Mouse (Mus musculus): Measurements from ENCODE around the gene Bcl11a. TPM values are rescaled to one million over a fixed set of nuclear protein-coding genes. Genes with fewer than 3 reads are reported as not detected.

Bcl11a gene
- polyA plus RNA-seq, 1 experiment from 2014 or later = 40.8 TPM

GRCm38 (mm10) chr11:24111720-24112119 is 33.9 kb downstream of the Bcl11a start:
- no peak overlapping the region for H3K9ac ChIP-seq (replicated peaks; ENCODE audit: low read depth, low read length)
- H3K4me2 ChIP-seq (replicated peaks; ENCODE audit: low read depth, low read length) = no peak overlapping the region
- no peaks in the 10 kb centered on the region for H3K27me3 ChIP-seq (ENCODE audit: control insufficient read depth, insufficient read depth, low read length)
- no peak overlapping the region for H3K4me3 ChIP-seq (ENCODE audit: low read depth, low read length)
- H3K27ac ChIP-seq (ENCODE audit: low read length) = no peak overlapping the region
- ATAC-seq (ENCODE audit: insufficient number of reproducible peaks, insufficient read depth, low FRiP score, low read depth) = no peak
- no peaks in the 10 kb centered on the region for H3K9me3 ChIP-seq (ENCODE audit: control insufficient read depth, low read depth, low read length)
- no peaks in the 10 kb centered on the region for H3K36me3 ChIP-seq (ENCODE audit: control insufficient read depth, insufficient read depth, low read length)
- H3K4me1 ChIP-seq (ENCODE audit: control insufficient read depth, insufficient read depth, low read length) = 0 out of 2 replicates have a peak, but pooled peaks cover 11% of the 10 kb centered on the region
- 50% methylated on average over 6 of the region's 6 CpGs for WGBS

- H3K27ac ChIP-seq (ENCODE audit: low read length) = no peak overlapping the region
- no peak overlapping the region for H3K9ac ChIP-seq (replicated peaks; ENCODE audit: low read depth, low read length)
- no peaks in the 10 kb centered on the region for H3K27me3 ChIP-seq (ENCODE audit: control insufficient read depth, insufficient read depth, low read length)
- WGBS = 64% methylated on average over 12 of the region's 12 CpGs
- ATAC-seq (ENCODE audit: insufficient number of reproducible peaks, insufficient read depth, low FRiP score, low read depth) = no peak
- H3K4me1 ChIP-seq (ENCODE audit: control insufficient read depth, insufficient read depth, low read length) = 0 out of 2 replicates have a peak, but pooled peaks cover 8% of the 10 kb centered on the region
- H3K4me2 ChIP-seq (replicated peaks; ENCODE audit: low read depth, low read length) = no peak overlapping the region
- H3K36me3 ChIP-seq (ENCODE audit: control insufficient read depth, insufficient read depth, low read length) = no peaks in the 10 kb centered on the region
- H3K9me3 ChIP-seq (ENCODE audit: control insufficient read depth, low read depth, low read length) = no peaks in the 10 kb centered on the region
- no peak overlapping the region for H3K4me3 ChIP-seq (ENCODE audit: low read depth, low read length)
Observed at GRCm38 (mm10) chr11:24115017-24115752, 37.3 kb downstream of the Bcl11a start.

- H3K4me3 ChIP-seq (ENCODE audit: low read depth, low read length) = no peak overlapping the region
- WGBS = 94% methylated on average over 2 of the region's 2 CpGs
- no peak overlapping the region for H3K4me2 ChIP-seq (replicated peaks; ENCODE audit: low read depth, low read length)
- no peak overlapping the region for H3K9ac ChIP-seq (replicated peaks; ENCODE audit: low read depth, low read length)
- H3K4me1 ChIP-seq (ENCODE audit: control insufficient read depth, insufficient read depth, low read length) = 0 out of 2 replicates have a peak, but pooled peaks cover 8% of the 10 kb centered on the region
- no peak overlapping the region for H3K27ac ChIP-seq (ENCODE audit: low read length)
- H3K27me3 ChIP-seq (ENCODE audit: control insufficient read depth, insufficient read depth, low read length) = no peaks in the 10 kb centered on the region
- no peaks in the 10 kb centered on the region for H3K9me3 ChIP-seq (ENCODE audit: control insufficient read depth, low read depth, low read length)
- ATAC-seq (ENCODE audit: insufficient number of reproducible peaks, insufficient read depth, low FRiP score, low read depth) = no peak
- H3K36me3 ChIP-seq (ENCODE audit: control insufficient read depth, insufficient read depth, low read length) = no peaks in the 10 kb centered on the region
Observed at GRCm38 (mm10) chr11:24116041-24116440, 38.2 kb downstream of the Bcl11a start.

- 61% methylated on average over 7 of the region's 7 CpGs for WGBS
- Histone ChIP-seq H3K9ac (replicated peaks; ENCODE audit: low read depth, low read length) (no peak overlapping the region), H3K4me2 (replicated peaks; ENCODE audit: low read depth, low read length) (no peak overlapping the region), H3K4me3 (ENCODE audit: low read depth, low read length) (no peak overlapping the region), H3K4me1 (ENCODE audit: control insufficient read depth, insufficient read depth, low read length) (0 out of 2 replicates have a peak, but pooled peaks cover 8% of the 10 kb centered on the region), H3K27ac (ENCODE audit: low read length) (no peak overlapping the region), H3K9me3 (ENCODE audit: control insufficient read depth, low read depth, low read length) (no peaks in the 10 kb centered on the region), H3K27me3 (ENCODE audit: control insufficient read depth, insufficient read depth, low read length) (no peaks in the 10 kb centered on the region), H3K36me3 (ENCODE audit: control insufficient read depth, insufficient read depth, low read length) (no peaks in the 10 kb centered on the region)
- ATAC-seq (ENCODE audit: insufficient number of reproducible peaks, insufficient read depth, low FRiP score, low read depth) = no peak
Observed at GRCm38 (mm10) chr11:24116582-24117318, 38.9 kb downstream of the Bcl11a start.

DNA sequence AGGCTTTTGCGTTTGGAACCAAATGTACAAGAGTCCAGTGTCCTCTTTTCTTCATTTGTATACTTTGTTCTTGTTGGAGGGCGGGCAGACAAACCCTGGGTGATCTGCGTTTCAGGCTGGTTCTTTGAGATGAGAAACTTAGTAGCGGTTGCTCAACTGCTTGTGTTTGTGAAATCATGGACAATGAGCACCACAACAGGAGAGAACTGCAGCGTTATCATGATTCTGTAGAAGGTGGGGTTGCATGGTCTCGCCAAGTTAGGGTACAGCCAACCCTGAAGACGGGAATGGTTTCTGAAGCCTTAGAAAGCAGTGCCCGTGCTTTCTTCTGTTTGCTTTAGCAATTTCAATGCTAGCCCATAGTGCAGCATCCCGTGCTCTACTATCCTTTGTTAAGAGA is 43.3 kb downstream of the Bcl11a start:
- H3K4me2 ChIP-seq (replicated peaks; ENCODE audit: low read depth, low read length) = no peak overlapping the region
- no peak overlapping the region for H3K4me3 ChIP-seq (ENCODE audit: low read depth, low read length)
- no peak for ATAC-seq (ENCODE audit: insufficient number of reproducible peaks, insufficient read depth, low FRiP score, low read depth)
- 0 out of 2 replicates have a peak, but pooled peaks cover 5% of the 10 kb centered on the region for H3K4me1 ChIP-seq (ENCODE audit: control insufficient read depth, insufficient read depth, low read length)
- WGBS = 83% methylated on average over 9 of the region's 9 CpGs
- no peaks in the 10 kb centered on the region for H3K9me3 ChIP-seq (ENCODE audit: control insufficient read depth, low read depth, low read length)
- no peak overlapping the region for H3K27ac ChIP-seq (ENCODE audit: low read length)
- H3K9ac ChIP-seq (replicated peaks; ENCODE audit: low read depth, low read length) = no peak overlapping the region
- no peaks in the 10 kb centered on the region for H3K36me3 ChIP-seq (ENCODE audit: control insufficient read depth, insufficient read depth, low read length)
- no peaks in the 10 kb centered on the region for H3K27me3 ChIP-seq (ENCODE audit: control insufficient read depth, insufficient read depth, low read length)

GRCm38 (mm10) chr11:24122899-24123298 is 45.0 kb downstream of the Bcl11a start:
- Histone ChIP-seq H3K4me3 (ENCODE audit: low read depth, low read length) (no peak overlapping the region), H3K36me3 (ENCODE audit: control insufficient read depth, insufficient read depth, low read length) (no peaks in the 10 kb centered on the region), H3K27ac (ENCODE audit: low read length) (no peak overlapping the region), H3K4me2 (replicated peaks; ENCODE audit: low read depth, low read length) (no peak overlapping the region), H3K27me3 (ENCODE audit: control insufficient read depth, insufficient read depth, low read length) (no peaks in the 10 kb centered on the region), H3K9ac (replicated peaks; ENCODE audit: low read depth, low read length) (no peak overlapping the region), H3K4me1 (ENCODE audit: control insufficient read depth, insufficient read depth, low read length) (peaks cover 9% of the 10 kb centered on the region; the same call in 1 of the 2 replicates), H3K9me3 (ENCODE audit: control insufficient read depth, low read depth, low read length) (no peaks in the 10 kb centered on the region)
- 77% methylated on average over 7 of the region's 7 CpGs for WGBS
- no peak for ATAC-seq (ENCODE audit: insufficient number of reproducible peaks, insufficient read depth, low FRiP score, low read depth)

DNA sequence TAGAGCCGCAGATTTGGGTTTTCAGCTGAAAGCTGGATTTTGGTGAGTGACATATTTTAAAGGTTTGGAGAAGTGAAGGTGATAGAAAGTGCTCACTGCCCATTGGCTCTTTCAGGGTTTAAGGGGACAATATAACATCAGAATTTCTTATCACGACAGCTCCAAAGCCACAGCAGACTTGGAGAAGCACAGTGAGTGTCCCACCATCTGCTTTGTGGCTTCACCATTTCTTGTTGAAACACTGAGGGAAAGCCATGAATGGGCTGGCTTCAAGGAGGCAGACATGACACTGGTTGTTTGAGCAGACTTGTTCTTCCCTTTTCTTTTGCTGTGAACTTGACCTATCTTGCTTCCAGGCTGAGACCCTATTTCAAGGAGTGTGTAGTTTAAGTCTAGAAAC is 46.1 kb downstream of the Bcl11a start:
- Histone ChIP-seq H3K9ac (replicated peaks; ENCODE audit: low read depth, low read length) (no peak overlapping the region), H3K4me1 (ENCODE audit: control insufficient read depth, insufficient read depth, low read length) (peaks cover 11% of the 10 kb centered on the region; the same call in 1 of the 2 replicates), H3K4me3 (ENCODE audit: low read depth, low read length) (no peak overlapping the region), H3K27me3 (ENCODE audit: control insufficient read depth, insufficient read depth, low read length) (no peaks in the 10 kb centered on the region), H3K9me3 (ENCODE audit: control insufficient read depth, low read depth, low read length) (no peaks in the 10 kb centered on the region), H3K36me3 (ENCODE audit: control insufficient read depth, insufficient read depth, low read length) (no peaks in the 10 kb centered on the region), H3K4me2 (replicated peaks; ENCODE audit: low read depth, low read length) (no peak overlapping the region), H3K27ac (ENCODE audit: low read length) (no peak overlapping the region)
- ATAC-seq (ENCODE audit: insufficient number of reproducible peaks, insufficient read depth, low FRiP score, low read depth) = no peak
- 91% methylated on average over 2 of the region's 2 CpGs for WGBS

GRCm38 (mm10) chr11:24125098-24125497 is 47.2 kb downstream of the Bcl11a start:
- peaks cover 11% of the 10 kb centered on the region; the same call in 1 of the 2 replicates for H3K4me1 ChIP-seq (ENCODE audit: control insufficient read depth, insufficient read depth, low read length)
- ATAC-seq (ENCODE audit: insufficient number of reproducible peaks, insufficient read depth, low FRiP score, low read depth) = no peak

More at GRCm38 (mm10) chr11:24125098-24125497, 47.2 kb downstream of the Bcl11a start:
- H3K36me3 ChIP-seq (ENCODE audit: control insufficient read depth, insufficient read depth, low read length) = no peaks in the 10 kb centered on the region
- no peak overlapping the region for H3K27ac ChIP-seq (ENCODE audit: low read length)
- no peak overlapping the region for H3K9ac ChIP-seq (replicated peaks; ENCODE audit: low read depth, low read length)
- H3K4me3 ChIP-seq (ENCODE audit: low read depth, low read length) = no peak overlapping the region
- WGBS = 81% methylated on average over 6 of the region's 6 CpGs
- no peaks in the 10 kb centered on the region for H3K9me3 ChIP-seq (ENCODE audit: control insufficient read depth, low read depth, low read length)
- no peaks in the 10 kb centered on the region for H3K27me3 ChIP-seq (ENCODE audit: control insufficient read depth, insufficient read depth, low read length)
- no peak overlapping the region for H3K4me2 ChIP-seq (replicated peaks; ENCODE audit: low read depth, low read length)
